Mouse (Mus musculus) brown adipose tissue, adult 24 weeks (tissue): ENCODE results near the gene Ptgfrn. TPM values are rescaled to one million over a fixed set of nuclear protein-coding genes. Genes with fewer than 3 reads are reported as not detected.
A peak's percentile ranks its signal among the peaks of the same experiment; 100 is the strongest.

Experiments
- H3K27ac ChIP-seq: fragments of 200-500 bp; replicated peaks from 2 replicates; pipeline ENCODE4 v1.5.1; 2012; ENCODE audit warnings: low read depth, mild to moderate bottlenecking, low read length
- H3K4me1 ChIP-seq: fragments of 200-500 bp; 2 replicates; pipeline ENCODE4 v1.6.1; 2012; ENCODE audit warnings: low read length, mixed read lengths; ENCODE audit not compliant: control insufficient read depth, insufficient read depth, insufficient read length
- H3K4me3 ChIP-seq: fragments of 200-500 bp; 2 replicates; pipeline ENCODE4 v1.5.1; 2012; ENCODE audit warnings: low read depth, mild to moderate bottlenecking, low read length, moderate library complexity; ENCODE audit not compliant: insufficient read depth
- polyA plus RNA-seq: library from polyadenylated mRNA; stranded (reverse); fragments of >200 nt; gene quantifications from 2 replicates; pipeline ENCODE4 v1.2.4, GENCODE M21; 2012; ENCODE audit not compliant: missing spikeins, insufficient read depth, insufficient read length

Ptgfrn gene
- polyA plus RNA-seq, 1 experiment = 7.5 TPM

DNA sequence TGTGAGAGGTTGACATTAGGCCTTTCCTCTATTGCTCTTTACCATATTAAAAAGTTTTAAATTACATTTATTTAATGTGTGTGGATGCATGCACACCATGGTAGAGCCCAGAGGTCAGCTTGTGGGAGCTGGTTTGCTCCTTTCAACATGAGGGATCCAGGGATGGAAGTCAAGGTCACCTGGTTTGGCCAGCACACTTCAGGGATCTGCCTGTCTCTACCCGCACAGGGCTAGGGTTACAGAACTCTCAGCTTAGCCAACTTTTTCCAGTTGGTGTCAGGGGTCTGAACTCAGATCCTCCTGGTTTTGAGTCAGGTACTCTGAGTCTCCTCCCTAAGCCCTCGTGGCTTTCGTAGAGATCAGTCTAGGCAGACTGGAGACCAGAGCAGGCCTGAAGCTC, 19.5 kb upstream of the Ptgfrn start:
- Histone ChIP-seq H3K27ac (no peak overlapping the region), H3K4me3 (no peak overlapping the region), H3K4me1 (peaks cover 7% of the 10 kb centered on the region; the same call in 1 of the 2 replicates)

GRCm38 (mm10) chr3:101129090-101129489, 19.0 kb upstream of the Ptgfrn start:
- Histone ChIP-seq H3K27ac (no peak overlapping the region), H3K4me1 (peaks cover 7% of the 10 kb centered on the region; the same call in 1 of the 2 replicates), H3K4me3 (no peak overlapping the region)

DNA sequence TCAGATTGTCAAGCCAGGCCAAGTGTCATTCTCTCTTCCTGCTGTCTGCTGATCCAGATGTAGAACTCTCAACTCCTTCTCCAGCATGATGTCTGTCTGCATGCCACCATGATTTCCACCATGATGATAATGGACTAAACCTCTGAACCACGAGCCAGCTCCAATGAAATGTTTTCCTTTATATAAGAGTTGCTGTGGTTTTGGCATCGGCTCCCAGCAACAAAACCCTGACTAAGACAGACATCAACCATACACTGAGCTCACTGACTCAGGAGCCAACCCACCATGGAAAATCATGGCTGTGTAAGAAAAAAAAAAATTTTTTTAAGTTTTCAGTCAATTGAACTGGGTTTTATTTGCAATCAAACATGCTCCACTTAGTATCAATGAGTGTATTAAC, 17.7 kb upstream of the Ptgfrn start:
- H3K4me3 ChIP-seq = no peak overlapping the region
- H3K27ac ChIP-seq = no peak overlapping the region
- H3K4me1 ChIP-seq = peaks cover 7% of the 10 kb centered on the region; the same call in 1 of the 2 replicates

GRCm38 (mm10) chr3:101124716-101125115, 14.6 kb upstream of the Ptgfrn start:
- Histone ChIP-seq H3K4me3 (no peak overlapping the region), H3K4me1 (peaks cover 3% of the 10 kb centered on the region; the same call in 1 of the 2 replicates), H3K27ac (no peak overlapping the region)

DNA sequence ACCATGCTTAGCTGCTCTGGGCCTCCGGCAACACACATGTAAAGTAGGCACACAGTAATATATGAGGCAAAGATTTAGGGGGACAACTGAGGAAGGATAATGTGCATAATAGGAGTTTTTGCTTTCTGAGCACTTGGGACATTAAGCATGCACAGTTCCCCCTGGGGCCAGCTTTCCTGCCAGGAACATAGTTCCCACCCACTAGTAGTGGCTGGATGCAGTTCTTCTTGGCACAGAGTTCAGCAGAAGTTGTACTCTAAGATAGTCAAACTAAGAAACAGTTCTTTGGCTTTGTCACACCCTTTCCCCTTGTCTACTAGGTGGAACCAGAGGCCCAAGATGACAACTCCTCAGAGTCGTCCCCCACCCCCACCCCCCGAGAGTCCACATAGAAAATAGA, 12.4 kb upstream of the Ptgfrn start:
- Histone ChIP-seq H3K4me3 (no peak overlapping the region), H3K4me1 (no peaks in the 10 kb centered on the region; the same call in 1 of the 2 replicates), H3K27ac (no peak overlapping the region)

GRCm38 (mm10) chr3:101117774-101118173, 7.7 kb upstream of the Ptgfrn start:
- Histone ChIP-seq H3K4me1 (no peaks in the 10 kb centered on the region; the same call in 1 of the 2 replicates), H3K27ac (no peak overlapping the region), H3K4me3 (no peak overlapping the region)

- Histone ChIP-seq H3K4me1 (no peaks in the 10 kb centered on the region), H3K4me3 (no peak overlapping the region), H3K27ac (no peak overlapping the region)
Observed at GRCm38 (mm10) chr3:101117386-101117749, 7.3 kb upstream of the Ptgfrn start.

DNA sequence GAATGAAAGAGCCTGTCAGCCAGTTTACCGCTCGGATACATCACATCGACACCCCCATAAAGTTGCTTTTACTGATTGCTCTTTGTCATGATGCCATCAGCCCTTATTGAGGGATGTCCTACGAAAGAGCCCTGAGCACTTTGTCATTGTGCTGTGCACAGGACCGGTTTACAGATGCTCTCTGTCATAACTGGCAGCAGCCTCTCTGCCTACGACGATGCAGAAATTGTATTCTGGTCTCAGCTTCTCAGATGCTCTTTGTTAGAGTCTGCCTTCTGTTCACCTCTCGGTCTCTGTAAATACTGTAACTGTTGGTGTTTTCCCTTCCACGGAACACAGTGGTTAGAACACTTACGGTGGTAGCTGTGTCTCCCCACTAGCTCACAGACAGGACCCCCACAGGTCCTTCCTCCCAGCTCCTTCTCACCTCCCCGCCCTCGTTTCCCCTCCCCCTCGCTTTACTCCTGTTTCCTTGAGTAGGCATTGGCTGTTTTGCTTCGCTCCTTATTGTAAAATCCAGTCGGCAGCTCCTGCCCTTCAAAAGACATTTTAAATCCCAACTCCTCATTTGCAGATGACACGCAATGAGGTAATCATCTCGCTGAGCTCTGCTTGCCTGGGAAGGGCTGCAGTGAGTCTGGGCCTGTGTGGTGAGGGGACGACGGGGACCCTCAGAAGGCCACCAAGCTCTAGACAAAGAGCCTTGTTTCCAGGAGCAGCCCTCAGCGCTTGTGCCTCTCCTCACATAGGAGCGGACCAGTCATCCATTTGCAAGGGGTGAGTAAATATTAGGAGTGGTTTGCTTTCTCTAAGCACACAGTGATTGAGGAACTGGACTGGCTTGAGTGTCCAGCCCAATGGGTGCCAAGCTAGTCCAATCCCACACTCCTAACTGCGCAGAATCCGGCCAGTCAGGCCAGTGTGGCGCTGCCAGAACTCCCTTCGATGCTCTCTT, 6.6 kb upstream of the Ptgfrn start:
- Histone ChIP-seq H3K4me1 (no peaks in the 10 kb centered on the region), H3K4me3 (no peak overlapping the region), H3K27ac (no peak overlapping the region)

DNA sequence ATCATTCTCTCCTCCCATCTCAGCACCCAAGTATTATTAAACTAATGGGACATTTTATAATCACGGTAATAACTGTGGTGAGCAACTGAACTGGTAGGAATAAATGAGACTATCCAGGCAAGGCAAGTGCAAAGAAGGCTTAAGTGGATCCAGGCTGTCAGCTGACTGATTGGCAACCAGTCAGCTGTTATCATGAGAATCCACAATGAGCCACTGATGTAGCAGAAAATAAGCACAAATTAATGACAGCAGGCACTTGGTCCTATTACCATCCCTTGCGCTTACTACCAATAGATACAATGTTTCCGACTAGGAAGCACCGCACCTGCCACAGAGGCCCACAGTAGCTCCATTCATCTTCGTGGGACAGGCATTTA, 2.4 kb upstream of the Ptgfrn start:
- Histone ChIP-seq H3K4me1 (no peaks in the 10 kb centered on the region), H3K4me3 (no peak overlapping the region), H3K27ac (no peak overlapping the region)

DNA sequence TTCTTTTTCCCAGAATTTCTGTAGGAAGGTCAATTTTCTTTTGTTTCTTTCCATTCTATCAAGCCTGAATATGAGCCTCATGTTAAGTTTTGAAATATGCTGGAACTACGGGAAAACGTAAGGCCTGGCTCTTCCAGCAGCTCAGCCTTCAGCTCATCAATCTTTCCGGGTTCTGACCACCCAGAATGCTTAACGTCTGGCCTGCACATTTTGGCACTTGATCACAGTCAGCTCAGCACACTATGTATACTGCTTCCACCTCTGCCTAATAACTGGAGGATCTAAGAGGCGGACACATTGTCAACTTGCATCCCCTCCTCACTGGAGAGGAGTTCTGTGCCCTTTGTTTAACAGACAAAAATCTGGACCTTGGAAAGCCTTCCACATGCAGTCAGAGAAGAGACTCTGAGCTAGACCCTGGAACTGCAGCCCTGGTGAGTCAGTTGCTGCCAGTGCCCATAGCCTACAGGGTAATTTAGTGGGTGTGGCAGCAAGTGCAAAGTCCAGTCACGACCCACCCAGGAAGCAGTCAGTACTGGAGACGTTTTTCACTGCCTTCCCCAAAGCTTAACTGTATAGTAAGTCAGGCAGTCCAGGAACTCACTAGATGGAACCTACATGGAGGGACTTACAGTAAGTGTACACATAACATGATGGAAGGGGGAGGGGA, 1.9 kb upstream of the Ptgfrn start:
- Histone ChIP-seq H3K4me3 (no peak overlapping the region), H3K4me1 (no peaks in the 10 kb centered on the region), H3K27ac (no peak overlapping the region)

GRCm38 (mm10) chr3:101111321-101111720, 1.2 kb upstream of the Ptgfrn start:
- no peak overlapping the region for H3K4me3 ChIP-seq
- H3K27ac ChIP-seq = no peak overlapping the region
- no peaks in the 10 kb centered on the region for H3K4me1 ChIP-seq

- H3K4me3 ChIP-seq = peak overlapping the region; percentile 77; the same call in 1 of the 2 replicates
Observed at GRCm38 (mm10) chr3:101110838-101111103, 693 bp upstream of the Ptgfrn start.

DNA sequence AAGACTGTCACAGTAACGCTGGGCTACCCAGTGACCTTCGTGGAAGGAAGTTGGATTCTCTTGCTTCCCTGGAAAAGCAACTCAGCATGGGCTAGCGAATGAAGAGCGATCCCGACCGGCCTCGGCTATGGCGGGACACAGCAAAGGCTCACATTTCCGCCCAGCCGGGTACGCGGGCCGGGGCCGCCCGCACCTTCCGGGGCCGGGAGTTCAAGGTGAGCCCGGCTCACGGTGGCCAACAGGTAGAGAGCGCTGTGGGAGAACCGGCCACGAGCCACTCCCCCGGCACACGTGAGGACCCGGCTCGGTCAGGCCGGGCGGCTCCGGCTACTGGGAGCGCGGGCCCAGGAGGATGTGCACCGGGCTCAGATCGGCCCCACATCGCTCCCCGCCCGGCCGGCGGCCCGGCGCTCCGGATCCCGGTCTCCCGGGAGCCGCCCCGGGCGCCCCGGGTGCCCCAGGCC, 488 bp downstream of the Ptgfrn start:
- Histone ChIP-seq H3K4me1 (no peaks in the 10 kb centered on the region), H3K4me3 (peak overlapping the region; percentile 77), H3K27ac (no peak overlapping the region)

More at GRCm38 (mm10) chr3:101110838-101111103, 693 bp upstream of the Ptgfrn start:
- no peak overlapping the region for H3K27ac ChIP-seq
- no peaks in the 10 kb centered on the region for H3K4me1 ChIP-seq

GRCm38 (mm10) chr3:101108848-101109247, 1.2 kb downstream of the Ptgfrn start:
- Histone ChIP-seq H3K27ac (no peak overlapping the region), H3K4me3 (peak overlapping the region; percentile 77; the same call in 1 of the 2 replicates)

GRCm38 (mm10) chr3:101108282-101108681, 1.8 kb downstream of the Ptgfrn start:
- H3K4me1 ChIP-seq = no peaks in the 10 kb centered on the region
- no peak overlapping the region for H3K27ac ChIP-seq
- H3K4me3 ChIP-seq = no peak overlapping the region

More at GRCm38 (mm10) chr3:101108848-101109247, 1.2 kb downstream of the Ptgfrn start:
- H3K4me1 ChIP-seq = no peaks in the 10 kb centered on the region
